Mouse (Mus musculus): ENCODE measurements at regions not wholly inside any gene's neighbourhood (a gene's known extent, or its start where the extent isn't known, plus 50 kb on each side); places are given as distances from the start of the nearest gene placed in this dataset.

GRCm38 (mm10) chr9:115524161-115524560 lies 213.9 kb upstream of the Stt3b start:
- no peak for TF ChIP-seq GATA1 (IDR thresholded peaks at IDR 0.05; ENCODE audit: borderline replicate concordance, low read length)
- TF ChIP-seq FLI1 (IDR thresholded peaks at IDR 0.05; ENCODE audit: low read length), result no peak
